Comparison of ENCODE assay signal across 26 mouse cellular contexts in genomic region chr16:92616839-92617238, GRCm38 (mm10).
"Had no signal": no experiment of that assay in that cellular context is flagged by ENCODE, and none has a peak within 500 bp of the region (broad histone marks: within the 10 kb centered on the region; RNA-seq: fewer than 3 reads in every experiment).

No protein-coding gene starts in this region.

- H3K4me1 ChIP-seq: heart, embryonic 13.5 days; heart, embryonic 15.5 days; hindbrain, embryonic 15.5 days had no signal

- H3K27me3 ChIP-seq: hindbrain, embryonic 13.5 days; limb, embryonic 12.5 days had no signal

- DNase-seq: gastrocnemius, postnatal 14 days; gastrocnemius, postnatal 36 days; heart, adult 11 months; heart, adult 2 months; heart, postnatal 14 days; heart, postnatal 36 days; kidney, adult 11 months; kidney, adult 2 months; kidney, adult 9 months; kidney, postnatal 14 days; kidney, postnatal 36 days; layer of hippocampus, adult 9-11 months; layer of hippocampus, postnatal 36 days; liver had no signal

- H3K9me3 ChIP-seq: heart, embryonic 15.5 days; hindbrain, embryonic 15.5 days; limb, embryonic 10.5 days had no signal

- H3K9ac ChIP-seq: heart, embryonic 13.5 days; heart, embryonic 15.5 days; hindbrain, embryonic 13.5 days; hindbrain, embryonic 15.5 days; kidney, embryonic 15.5 days; limb, embryonic 12.5 days had no signal

- H3K36me3 ChIP-seq: heart, embryonic 13.5 days; heart, embryonic 15.5 days; hindbrain, embryonic 13.5 days; hindbrain, embryonic 15.5 days; kidney, embryonic 15.5 days; limb, embryonic 10.5 days; limb, embryonic 12.5 days had no signal

- H3K4me3 ChIP-seq: heart, adult 2 months; heart, embryonic 13.5 days; heart, embryonic 15.5 days; hindbrain, embryonic 13.5 days; hindbrain, embryonic 15.5 days; kidney, embryonic 15.5 days; left cerebral cortex, adult 2 months; limb, embryonic 10.5 days; limb, embryonic 12.5 days had no signal

- H3K27ac ChIP-seq: heart, adult 2 months; heart, embryonic 13.5 days; heart, embryonic 15.5 days; hindbrain, embryonic 13.5 days; hindbrain, embryonic 15.5 days; hindbrain, postnatal 0 days; kidney, embryonic 15.5 days; kidney, postnatal 0 days; left cerebral cortex, adult 2 months; limb, embryonic 10.5 days; limb, embryonic 12.5 days had no signal

- H3K4me2 ChIP-seq: heart, embryonic 11.5 days; heart, embryonic 13.5 days; heart, embryonic 15.5 days; hindbrain, embryonic 13.5 days; hindbrain, embryonic 15.5 days; kidney, embryonic 15.5 days; limb, embryonic 12.5 days had no signal

- ATAC-seq: hindbrain, postnatal 0 days; intestine, embryonic 16.5 days had no signal
